Mouse (Mus musculus): ENCODE results near the gene Gm5431. TPM values are rescaled to one million over a fixed set of nuclear protein-coding genes. Genes with fewer than 3 reads are reported as not detected.
"Not testable (repeated sequence)": the region's sequence is repeated elsewhere in the genome, so short reads cannot be mapped to it uniquely, and the experiment has no call there.

Gm5431 gene
- polyA plus RNA-seq, 1 experiment from 2014 or later, result 0.15 TPM

DNA sequence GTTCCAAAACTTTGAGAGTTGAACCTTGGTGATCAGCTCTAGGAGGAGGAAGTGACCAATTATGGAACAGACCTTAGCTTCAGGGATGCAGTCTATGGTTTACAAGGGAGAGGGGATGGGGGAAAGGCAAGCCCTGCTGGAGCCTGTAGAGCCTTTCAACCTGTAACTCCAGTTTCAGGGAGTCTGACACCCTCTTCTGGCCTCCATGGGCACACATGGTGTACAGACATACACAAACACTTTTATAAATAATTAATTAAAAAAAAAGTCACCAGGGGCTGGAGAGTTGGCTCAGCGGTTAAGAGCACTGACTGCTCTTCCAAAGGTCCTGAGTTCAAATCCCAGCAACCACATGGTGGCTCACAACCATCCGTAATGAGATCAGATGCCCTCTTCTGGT, 55.7 kb downstream of the Gm5431 start:
- WGBS, result 69% methylated on average over 2 of the region's 2 CpGs
- H3K36me3 ChIP-seq (ENCODE audit: control insufficient read depth, insufficient read depth, low read length); H3K9ac ChIP-seq (ENCODE audit: low read depth, low read length); H3K27ac ChIP-seq (ENCODE audit: low read depth, low read length); H3K4me2 ChIP-seq (replicated peaks; ENCODE audit: low read depth, low read length); ATAC-seq (ENCODE audit: low FRiP score, low TSS enrichment); H3K4me3 ChIP-seq (ENCODE audit: low read length); H3K27me3 ChIP-seq (ENCODE audit: control insufficient read depth, insufficient read depth, low read length); H3K4me1 ChIP-seq (ENCODE audit: control insufficient read depth, insufficient read depth, low read length); H3K9me3 ChIP-seq (ENCODE audit: control insufficient read depth, low read length): not testable (repeated sequence)

DNA sequence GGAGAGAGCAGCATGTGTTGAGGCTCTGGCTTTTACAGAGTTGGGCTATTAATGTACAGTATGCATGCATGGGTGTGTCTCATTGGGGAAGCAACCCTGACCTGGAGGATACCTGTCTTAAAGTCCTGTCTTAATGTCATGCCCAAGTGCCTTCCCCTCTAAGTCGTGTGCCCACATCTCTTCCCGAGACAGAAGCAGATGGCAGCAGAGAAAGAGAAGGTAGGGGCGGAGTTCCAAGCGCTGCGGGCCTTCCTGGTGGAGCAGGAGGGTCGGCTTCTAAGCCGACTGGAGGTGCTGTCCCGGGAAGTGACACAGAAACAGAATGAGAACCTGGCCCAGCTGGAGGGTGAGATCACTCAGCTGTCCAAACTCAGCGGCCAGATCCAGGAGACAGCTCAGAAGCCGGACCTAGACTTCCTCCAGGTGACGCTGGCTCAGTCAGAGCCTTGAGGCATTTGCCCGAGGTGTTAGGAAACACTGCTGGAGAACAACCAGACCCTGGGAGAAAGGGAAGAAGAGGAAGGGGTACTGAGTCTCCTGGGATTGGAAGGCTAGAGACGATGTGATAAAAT, 56.7 kb downstream of the Gm5431 start:
- Histone ChIP-seq H3K27me3 (ENCODE audit: control insufficient read depth, insufficient read depth, low read length) (no peaks in the 10 kb centered on the region), H3K27ac (ENCODE audit: low read depth, low read length) (no peak overlapping the region), H3K9ac (ENCODE audit: low read depth, low read length) (no peak overlapping the region), H3K9me3 (ENCODE audit: control insufficient read depth, low read length) (no peaks in the 10 kb centered on the region), H3K4me3 (ENCODE audit: low read length) (no peak overlapping the region), H3K4me1 (ENCODE audit: control insufficient read depth, insufficient read depth, low read length) (no peaks in the 10 kb centered on the region), H3K4me2 (replicated peaks; ENCODE audit: low read depth, low read length) (no peak overlapping the region), H3K36me3 (ENCODE audit: control insufficient read depth, insufficient read depth, low read length) (no peaks in the 10 kb centered on the region)
- ATAC-seq (ENCODE audit: low FRiP score, low TSS enrichment), result no peak
- WGBS, result 26% methylated on average over 13 of the region's 13 CpGs

DNA sequence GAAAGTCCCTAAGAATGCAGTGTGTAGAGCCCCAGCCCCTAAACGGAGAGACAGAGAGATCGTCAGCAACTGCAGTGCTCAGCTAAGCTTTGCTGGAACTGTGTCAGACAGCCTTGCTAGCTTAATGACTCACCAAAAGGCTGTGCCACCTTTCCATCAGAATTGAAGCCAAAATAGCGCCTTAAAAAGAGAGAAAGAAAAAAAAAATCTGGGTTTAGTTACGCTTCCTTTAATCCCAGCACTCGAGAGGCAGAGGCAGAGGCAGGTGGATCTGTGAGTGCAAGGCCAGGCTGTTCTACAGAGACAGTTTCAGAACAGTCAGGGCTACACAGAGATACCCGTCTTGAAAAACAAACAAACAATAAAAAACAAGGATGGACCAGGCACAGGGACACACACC, 57.7 kb downstream of the Gm5431 start:
- Histone ChIP-seq H3K27me3 (ENCODE audit: control insufficient read depth, insufficient read depth, low read length) (no peaks in the 10 kb centered on the region), H3K27ac (ENCODE audit: low read depth, low read length) (no peak overlapping the region), H3K9ac (ENCODE audit: low read depth, low read length) (no peak overlapping the region), H3K36me3 (ENCODE audit: control insufficient read depth, insufficient read depth, low read length) (no peaks in the 10 kb centered on the region), H3K4me1 (ENCODE audit: control insufficient read depth, insufficient read depth, low read length) (no peaks in the 10 kb centered on the region), H3K9me3 (ENCODE audit: control insufficient read depth, low read length) (no peaks in the 10 kb centered on the region), H3K4me2 (replicated peaks; ENCODE audit: low read depth, low read length) (no peak overlapping the region), H3K4me3 (ENCODE audit: low read length) (no peak overlapping the region)
- no peak for ATAC-seq (ENCODE audit: low FRiP score, low TSS enrichment)
- WGBS, result 54% methylated on average over 6 of the region's 6 CpGs

DNA sequence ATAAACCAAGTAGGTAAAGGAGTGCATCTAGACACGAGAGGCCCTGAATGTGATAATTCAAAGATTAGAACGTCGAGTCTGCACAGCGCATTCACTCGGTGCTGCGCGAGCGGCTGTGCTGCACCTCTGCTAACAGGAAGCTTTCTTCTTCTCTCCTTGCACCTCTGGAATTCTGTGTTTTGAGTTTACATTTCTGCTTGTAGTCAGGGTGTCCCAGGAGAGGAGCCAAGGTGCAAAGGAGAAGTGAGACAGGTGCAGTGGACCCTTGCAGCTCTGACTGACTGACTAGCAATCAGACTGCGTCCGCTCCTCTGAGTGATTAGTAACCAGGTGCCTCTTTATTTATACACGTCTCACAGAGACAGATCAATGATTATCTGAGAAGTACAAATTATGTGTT, 58.8 kb downstream of the Gm5431 start:
- ATAC-seq (ENCODE audit: low FRiP score, low TSS enrichment), result no peak
- Histone ChIP-seq H3K27ac (ENCODE audit: low read depth, low read length) (no peak overlapping the region), H3K4me3 (ENCODE audit: low read length) (no peak overlapping the region), H3K36me3 (ENCODE audit: control insufficient read depth, insufficient read depth, low read length) (no peaks in the 10 kb centered on the region), H3K27me3 (ENCODE audit: control insufficient read depth, insufficient read depth, low read length) (no peaks in the 10 kb centered on the region), H3K4me1 (ENCODE audit: control insufficient read depth, insufficient read depth, low read length) (peaks cover 3% of the 10 kb centered on the region; the same call in 1 of the 2 replicates), H3K9ac (ENCODE audit: low read depth, low read length) (no peak overlapping the region), H3K4me2 (replicated peaks; ENCODE audit: low read depth, low read length) (no peak overlapping the region), H3K9me3 (ENCODE audit: control insufficient read depth, low read length) (no peaks in the 10 kb centered on the region)
- WGBS, result 84% methylated on average over 11 of the region's 11 CpGs

DNA sequence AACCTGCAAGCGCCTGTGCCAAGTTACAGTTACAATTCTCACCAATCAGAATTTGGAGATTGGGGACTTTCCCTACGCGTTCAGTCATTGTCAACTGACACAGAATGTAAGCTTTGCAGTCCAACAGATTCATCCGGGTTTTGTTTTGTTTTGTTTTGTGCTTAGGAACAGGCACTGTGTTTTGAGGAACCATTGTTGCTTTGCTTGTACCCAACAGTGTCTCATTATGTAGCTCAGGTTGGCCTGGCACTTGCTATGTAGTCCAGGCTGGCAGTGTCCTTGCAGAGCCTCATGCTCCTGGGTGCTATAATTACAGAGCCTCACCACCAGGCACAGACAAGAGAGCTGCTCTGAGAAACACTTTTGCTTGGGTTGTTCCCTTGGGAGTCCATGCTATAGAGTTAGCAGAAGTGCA, 59.6 kb downstream of the Gm5431 start:
- no peak overlapping the region for H3K27ac ChIP-seq (ENCODE audit: low read depth, low read length)
- H3K9ac ChIP-seq (ENCODE audit: low read depth, low read length), result no peak overlapping the region
- H3K27me3 ChIP-seq (ENCODE audit: control insufficient read depth, insufficient read depth, low read length), result no peaks in the 10 kb centered on the region
- no peak for ATAC-seq (ENCODE audit: low FRiP score, low TSS enrichment)
- H3K9me3 ChIP-seq (ENCODE audit: control insufficient read depth, low read length), result no peaks in the 10 kb centered on the region
- H3K36me3 ChIP-seq (ENCODE audit: control insufficient read depth, insufficient read depth, low read length), result no peaks in the 10 kb centered on the region
- H3K4me2 ChIP-seq (replicated peaks; ENCODE audit: low read depth, low read length), result no peak overlapping the region
- H3K4me1 ChIP-seq (ENCODE audit: control insufficient read depth, insufficient read depth, low read length), result peaks cover 3% of the 10 kb centered on the region; the same call in 1 of the 2 replicates
- H3K4me3 ChIP-seq (ENCODE audit: low read length), result no peak overlapping the region
- 85% methylated on average over 4 of the region's 4 CpGs for WGBS

DNA sequence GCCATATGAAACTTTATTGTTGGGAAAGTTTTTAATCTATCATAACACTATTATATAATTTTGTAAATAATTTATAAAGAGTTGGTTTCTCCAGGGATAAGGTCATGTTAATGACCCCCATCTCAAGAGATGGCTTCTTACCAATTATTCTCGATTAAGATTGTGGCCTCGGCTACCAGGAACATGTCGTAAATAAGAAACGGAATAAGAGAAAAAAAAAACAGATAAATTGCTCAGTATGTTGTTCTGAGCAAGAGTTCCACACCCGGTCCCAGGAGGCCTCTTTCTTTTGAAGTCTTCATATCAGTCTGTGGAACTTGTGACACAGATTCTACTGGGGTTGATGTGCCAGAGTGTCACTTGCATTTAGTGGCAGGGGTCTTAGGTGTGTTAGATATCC, 60.8 kb downstream of the Gm5431 start:
- no peaks in the 10 kb centered on the region for H3K9me3 ChIP-seq (ENCODE audit: control insufficient read depth, low read length)
- H3K9ac ChIP-seq (ENCODE audit: low read depth, low read length), result no peak overlapping the region
- WGBS, result 70% methylated on average over 5 of the region's 5 CpGs
- peaks cover 3% of the 10 kb centered on the region; the same call in 1 of the 2 replicates for H3K4me1 ChIP-seq (ENCODE audit: control insufficient read depth, insufficient read depth, low read length)
- H3K4me2 ChIP-seq (replicated peaks; ENCODE audit: low read depth, low read length), result no peak overlapping the region
- H3K27ac ChIP-seq (ENCODE audit: low read depth, low read length), result no peak overlapping the region
- H3K27me3 ChIP-seq (ENCODE audit: control insufficient read depth, insufficient read depth, low read length), result peaks cover 1% of the 10 kb centered on the region; the same call in 1 of the 2 replicates
- ATAC-seq (ENCODE audit: low FRiP score, low TSS enrichment), result no peak
- H3K36me3 ChIP-seq (ENCODE audit: control insufficient read depth, insufficient read depth, low read length), result no peaks in the 10 kb centered on the region
- H3K4me3 ChIP-seq (ENCODE audit: low read length), result no peak overlapping the region

DNA sequence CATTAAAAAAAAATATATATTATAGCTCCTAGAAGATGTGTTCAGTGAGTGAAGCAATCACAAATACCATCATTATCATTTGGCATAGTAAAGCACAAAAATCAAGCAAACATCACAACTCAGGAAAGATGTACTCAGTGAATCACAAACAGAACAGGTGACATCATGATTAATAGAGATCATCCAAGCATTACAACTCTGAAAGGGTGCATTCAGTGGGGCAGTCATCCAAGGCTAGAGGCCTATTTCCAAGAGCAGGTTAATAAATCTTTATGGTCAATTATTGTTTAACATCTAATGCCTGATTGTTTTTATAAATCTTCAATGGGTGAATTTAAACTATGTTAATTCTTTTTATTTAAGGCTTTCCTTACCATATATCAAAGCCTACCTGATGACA, 61.2 kb downstream of the Gm5431 start:
- peaks cover 3% of the 10 kb centered on the region; the same call in 1 of the 2 replicates for H3K4me1 ChIP-seq (ENCODE audit: control insufficient read depth, insufficient read depth, low read length)
- no peaks in the 10 kb centered on the region for H3K36me3 ChIP-seq (ENCODE audit: control insufficient read depth, insufficient read depth, low read length)
- no peak for ATAC-seq (ENCODE audit: low FRiP score, low TSS enrichment)
- no peaks in the 10 kb centered on the region for H3K9me3 ChIP-seq (ENCODE audit: control insufficient read depth, low read length)
- H3K27me3 ChIP-seq (ENCODE audit: control insufficient read depth, insufficient read depth, low read length), result peaks cover 4% of the 10 kb centered on the region; the same call in 1 of the 2 replicates
- no peak overlapping the region for H3K27ac ChIP-seq (ENCODE audit: low read depth, low read length)
- no peak overlapping the region for H3K4me3 ChIP-seq (ENCODE audit: low read length)
- no peak overlapping the region for H3K4me2 ChIP-seq (replicated peaks; ENCODE audit: low read depth, low read length)
- H3K9ac ChIP-seq (ENCODE audit: low read depth, low read length), result no peak overlapping the region

DNA sequence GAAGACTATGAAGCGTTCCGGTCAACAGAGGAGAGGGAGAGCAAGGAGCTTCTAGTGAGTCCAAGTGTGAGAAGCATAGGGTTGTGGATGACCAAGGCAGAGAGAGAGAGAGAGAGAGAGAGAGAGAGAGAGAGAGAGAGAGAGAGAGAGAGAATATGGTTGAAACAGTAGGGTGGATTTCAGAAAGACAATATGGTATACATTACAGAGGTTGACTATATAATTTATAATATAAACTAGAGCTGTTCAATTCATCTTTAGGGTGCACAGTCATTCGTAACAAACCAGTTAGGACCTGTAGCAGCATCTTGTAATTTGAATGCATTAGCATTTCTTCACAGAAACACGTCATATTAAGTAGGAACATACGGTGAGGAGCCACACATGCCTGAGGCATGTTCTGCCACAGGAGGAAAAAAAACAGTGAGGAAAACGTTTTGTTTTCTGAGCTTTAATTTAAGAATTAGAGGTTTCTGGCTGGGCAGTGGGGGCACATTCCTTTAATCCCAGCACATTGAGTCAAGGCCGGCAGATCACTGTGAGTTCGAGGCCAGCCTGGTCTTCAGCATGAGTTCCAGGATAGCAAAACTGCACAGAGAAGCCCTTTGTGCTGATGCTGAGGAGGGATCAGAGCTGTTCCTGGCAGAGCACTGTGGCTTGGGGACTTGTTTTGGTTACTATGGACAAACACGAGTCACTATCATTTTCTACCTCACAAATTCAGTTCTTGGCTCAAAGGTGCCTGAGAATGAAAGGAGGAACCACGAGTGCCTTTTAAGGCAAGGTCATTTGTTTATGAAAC, 62.9 kb downstream of the Gm5431 start:
- no peak for ATAC-seq (ENCODE audit: low FRiP score, low TSS enrichment)
- 74% methylated on average over 10 of the region's 10 CpGs for WGBS
- H3K4me3 ChIP-seq (ENCODE audit: low read length), result no peak overlapping the region
- no peak overlapping the region for H3K27ac ChIP-seq (ENCODE audit: low read depth, low read length)
- H3K9me3 ChIP-seq (ENCODE audit: control insufficient read depth, low read length), result no peaks in the 10 kb centered on the region
- H3K4me2 ChIP-seq (replicated peaks; ENCODE audit: low read depth, low read length), result peak overlapping the region; percentile 84; the same call in 1 of the 2 replicates
- H3K9ac ChIP-seq (ENCODE audit: low read depth, low read length), result no peak overlapping the region
- peaks cover 4% of the 10 kb centered on the region; the same call in 1 of the 2 replicates for H3K27me3 ChIP-seq (ENCODE audit: control insufficient read depth, insufficient read depth, low read length)
- H3K4me1 ChIP-seq (ENCODE audit: control insufficient read depth, insufficient read depth, low read length), result peaks cover 3% of the 10 kb centered on the region; the same call in 1 of the 2 replicates
- H3K36me3 ChIP-seq (ENCODE audit: control insufficient read depth, insufficient read depth, low read length), result no peaks in the 10 kb centered on the region

DNA sequence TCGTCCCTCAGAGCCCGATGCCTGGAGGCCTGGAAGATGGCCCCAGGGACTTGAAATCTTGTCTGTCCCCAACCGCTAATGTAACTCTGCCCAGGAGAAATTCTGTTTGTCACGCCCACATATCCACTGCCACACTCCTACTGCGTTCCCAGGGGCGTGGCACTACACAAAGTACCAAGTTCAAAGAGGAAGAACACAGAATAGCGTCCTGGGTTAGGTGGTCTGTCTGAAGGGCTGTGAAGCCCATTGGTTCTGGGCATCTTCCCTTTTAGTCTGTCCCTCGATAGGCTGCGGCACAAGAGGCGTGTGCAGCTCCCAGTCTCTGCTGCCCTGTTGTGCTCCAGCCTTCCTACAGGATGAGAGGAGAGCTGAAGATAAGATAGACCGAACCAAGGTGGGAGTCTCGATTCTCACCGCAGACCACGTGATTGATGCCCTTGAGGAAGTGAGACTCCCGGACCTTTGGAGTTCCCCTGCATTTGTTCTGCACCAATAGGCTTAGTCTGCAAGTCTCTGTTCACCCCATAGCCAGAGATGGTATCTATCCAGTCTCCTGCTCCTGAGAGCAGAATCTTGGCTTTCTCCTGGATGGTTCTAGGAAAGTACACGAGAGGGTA, 63.7 kb downstream of the Gm5431 start:
- no peaks in the 10 kb centered on the region for H3K36me3 ChIP-seq (ENCODE audit: control insufficient read depth, insufficient read depth, low read length)
- H3K27me3 ChIP-seq (ENCODE audit: control insufficient read depth, insufficient read depth, low read length), result peaks cover 4% of the 10 kb centered on the region; the same call in 1 of the 2 replicates
- peak overlapping the region; percentile 84 for H3K4me2 ChIP-seq (replicated peaks; ENCODE audit: low read depth, low read length)
- H3K9me3 ChIP-seq (ENCODE audit: control insufficient read depth, low read length), result no peaks in the 10 kb centered on the region
- H3K4me1 ChIP-seq (ENCODE audit: control insufficient read depth, insufficient read depth, low read length), result peaks cover 3% of the 10 kb centered on the region; the same call in 1 of the 2 replicates
- no peak overlapping the region; the same call in 1 of the 2 replicates for H3K27ac ChIP-seq (ENCODE audit: low read depth, low read length)
- H3K9ac ChIP-seq (ENCODE audit: low read depth, low read length), result peak overlapping the region; percentile 61
- 1% methylated on average over 16 of the region's 16 CpGs for WGBS
- 0 out of 2 replicates have a peak, but pooled peaks have one; percentile 5 for ATAC-seq (ENCODE audit: low FRiP score, low TSS enrichment)
- H3K4me3 ChIP-seq (ENCODE audit: low read length), result peak overlapping the region; percentile 84
